Mouse (Mus musculus): ENCODE results near the gene Mrtfb. TPM values are rescaled to one million over a fixed set of nuclear protein-coding genes. Genes with fewer than 3 reads are reported as not detected.

Mrtfb gene
- 12.2 and 13.5 TPM in 2 replicates for polyA plus RNA-seq (2014; fragmentation: Nextera tagmentation; extraction: Ambion mirVana)

DNA sequence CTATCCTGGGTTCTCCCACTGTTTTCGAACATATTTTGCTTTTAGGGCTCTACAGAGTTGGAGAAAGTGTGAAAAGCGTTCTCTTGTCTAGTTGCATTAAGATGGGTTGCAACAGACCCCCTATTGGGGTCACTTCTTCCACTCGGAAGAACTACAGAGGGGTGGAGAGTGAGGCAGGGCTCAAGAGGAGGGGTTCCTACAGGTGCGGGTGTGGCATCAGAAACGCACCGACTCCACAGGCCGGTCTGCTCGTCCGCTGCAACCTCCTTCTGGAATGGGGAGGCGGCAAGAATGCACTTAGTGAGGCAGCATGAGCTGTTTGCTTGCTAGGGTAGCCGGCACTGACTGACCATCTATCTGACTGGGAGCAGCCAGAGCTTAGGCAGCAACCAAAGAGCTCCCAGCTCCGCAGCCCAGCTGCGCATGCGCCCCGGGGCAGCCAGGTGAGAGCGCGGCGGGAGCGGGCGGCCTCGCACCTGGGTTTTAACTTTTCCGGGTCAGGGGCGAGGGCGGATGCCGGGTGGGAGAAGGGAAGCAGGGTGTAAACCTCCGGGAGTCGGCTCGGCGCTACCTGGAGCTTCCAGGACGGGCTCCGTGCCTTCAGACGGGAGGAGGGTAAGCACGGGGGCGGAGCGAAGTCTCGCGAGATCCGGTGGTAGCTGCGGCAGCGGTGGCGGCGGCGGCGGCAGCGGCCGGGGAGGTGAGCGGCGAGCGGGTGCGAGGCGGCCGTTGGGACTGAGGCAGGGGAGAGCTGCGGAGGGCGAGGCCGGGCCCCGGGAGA lies at the start of gene Mrtfb:
Gene Mrtfb, plus strand, starts transcription at position 627 of the 781 bp plus-strand sequence.
- Histone ChIP-seq H3K9ac (replicated peaks; ENCODE audit: low read depth, low read length) (peak within 1 kb of the TSS; percentile 82), H3K27ac (ENCODE audit: low read depth, low read length) (peak within 1 kb of the TSS; percentile 70), H3K4me2 (ENCODE audit: low read depth, low read length) (peak within 1 kb of the TSS; percentile 77), H3K4me3 (ENCODE audit: low read depth, low read length) (peak within 1 kb of the TSS; percentile 77), H3K36me3 (ENCODE audit: control insufficient read depth, insufficient read depth, low read length) (no peaks in the 10 kb centered on the region), H3K9me3 (ENCODE audit: control insufficient read depth, low read length) (no peaks in the 10 kb centered on the region), H3K27me3 (ENCODE audit: control insufficient read depth, insufficient read depth, low read length) (no peaks in the 10 kb centered on the region), H3K4me1 (ENCODE audit: control insufficient read depth, insufficient read depth, low read length) (peaks cover 7% of the 10 kb centered on the region; the same call in 1 of the 2 replicates)
- ATAC-seq (ENCODE audit: low read depth): peak; percentile 96
- 1% methylated on average over 49 of the region's 56 CpGs for WGBS

DNA sequence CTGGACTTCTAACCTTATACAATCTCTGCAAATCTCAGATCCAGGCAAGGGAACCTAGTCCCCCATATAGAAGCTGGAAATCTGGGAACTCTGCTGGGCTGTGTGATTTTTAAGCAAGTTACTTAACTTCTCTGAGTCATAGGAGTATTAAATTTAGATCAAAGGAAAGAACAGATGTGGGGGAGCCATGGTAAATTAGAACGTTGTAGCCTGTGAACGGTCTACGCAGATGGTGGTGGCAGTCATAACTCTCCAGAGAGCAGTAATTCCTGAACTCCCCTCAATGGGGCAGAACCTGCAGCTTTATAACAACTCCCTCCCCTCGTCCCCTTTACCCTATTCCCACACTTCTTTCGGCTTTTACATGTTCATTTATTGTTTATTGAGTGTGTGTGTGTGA lies 48.6 kb upstream of the Mrtfb start:
- no peak overlapping the region for H3K4me3 ChIP-seq (ENCODE audit: low read depth, low read length)
- H3K4me1 ChIP-seq (ENCODE audit: control insufficient read depth, insufficient read depth, low read length): no peaks in the 10 kb centered on the region
- H3K27me3 ChIP-seq (ENCODE audit: control insufficient read depth, insufficient read depth, low read length): no peaks in the 10 kb centered on the region
- H3K4me2 ChIP-seq (ENCODE audit: low read depth, low read length): no peak overlapping the region
- H3K36me3 ChIP-seq (ENCODE audit: control insufficient read depth, insufficient read depth, low read length): no peaks in the 10 kb centered on the region
- no peak overlapping the region for H3K9ac ChIP-seq (replicated peaks; ENCODE audit: low read depth, low read length)
- WGBS: 17% methylated on average over 5 of the region's 5 CpGs
- ATAC-seq (ENCODE audit: low read depth): 0 out of 2 replicates have a peak, but pooled peaks have one; percentile 14
- H3K9me3 ChIP-seq (ENCODE audit: control insufficient read depth, low read length): no peaks in the 10 kb centered on the region
- H3K27ac ChIP-seq (ENCODE audit: low read depth, low read length): no peak overlapping the region

DNA sequence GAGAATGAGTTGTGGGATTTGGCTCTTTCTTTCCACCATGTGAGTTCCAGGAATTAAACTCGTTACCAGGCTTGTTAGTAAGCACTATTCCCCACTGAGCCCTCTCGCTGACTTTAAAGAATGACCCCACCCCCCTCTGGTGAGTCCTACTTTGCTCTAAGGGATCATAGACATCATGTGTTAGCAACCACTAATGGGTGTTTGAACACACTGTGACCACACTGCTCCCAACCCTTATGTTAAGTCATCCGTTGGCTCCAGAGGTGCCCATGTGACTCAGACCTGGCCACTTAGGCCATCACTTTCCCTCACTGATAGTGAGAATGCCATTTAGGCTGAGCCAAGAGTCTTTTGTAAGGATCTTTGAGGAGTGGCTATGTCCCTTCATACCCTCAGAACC lies 48.2 kb upstream of the Mrtfb start:
- H3K27me3 ChIP-seq (ENCODE audit: control insufficient read depth, insufficient read depth, low read length): no peaks in the 10 kb centered on the region
- H3K36me3 ChIP-seq (ENCODE audit: control insufficient read depth, insufficient read depth, low read length): no peaks in the 10 kb centered on the region
- no peak overlapping the region for H3K4me2 ChIP-seq (ENCODE audit: low read depth, low read length)
- H3K9ac ChIP-seq (replicated peaks; ENCODE audit: low read depth, low read length): no peak overlapping the region
- no peak overlapping the region for H3K4me3 ChIP-seq (ENCODE audit: low read depth, low read length)
- H3K27ac ChIP-seq (ENCODE audit: low read depth, low read length): no peak overlapping the region
- ATAC-seq (ENCODE audit: low read depth): peak; percentile 41; the same call in 1 of the 2 replicates
- H3K4me1 ChIP-seq (ENCODE audit: control insufficient read depth, insufficient read depth, low read length): no peaks in the 10 kb centered on the region
- H3K9me3 ChIP-seq (ENCODE audit: control insufficient read depth, low read length): no peaks in the 10 kb centered on the region
- WGBS: 25% methylated on average over 3 of the region's 3 CpGs

DNA sequence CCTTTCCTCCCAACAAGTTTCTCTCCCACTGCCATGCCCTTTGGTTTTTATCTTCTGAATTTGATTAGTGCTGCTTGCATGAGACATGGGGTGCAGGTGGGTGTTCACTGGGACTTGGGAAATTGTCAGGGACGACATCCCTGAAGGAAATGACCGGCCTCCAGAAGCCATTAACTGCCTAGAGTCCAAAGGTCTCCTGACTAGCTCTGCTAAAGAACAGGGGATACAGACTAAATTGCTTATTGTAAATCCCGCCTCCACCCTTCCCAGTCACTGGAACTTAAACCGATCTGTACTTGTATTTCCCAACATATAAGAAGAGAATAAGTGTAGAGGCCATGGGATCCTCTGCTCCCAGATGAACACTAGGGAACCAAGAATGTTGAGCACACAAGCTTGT lies 43.5 kb upstream of the Mrtfb start:
- H3K36me3 ChIP-seq (ENCODE audit: control insufficient read depth, insufficient read depth, low read length): no peaks in the 10 kb centered on the region
- H3K27ac ChIP-seq (ENCODE audit: low read depth, low read length): no peak overlapping the region
- no peaks in the 10 kb centered on the region for H3K9me3 ChIP-seq (ENCODE audit: control insufficient read depth, low read length)
- no peak overlapping the region for H3K4me3 ChIP-seq (ENCODE audit: low read depth, low read length)
- no peak overlapping the region for H3K4me2 ChIP-seq (ENCODE audit: low read depth, low read length)
- WGBS: 67% methylated on average over 4 of the region's 4 CpGs
- H3K27me3 ChIP-seq (ENCODE audit: control insufficient read depth, insufficient read depth, low read length): no peaks in the 10 kb centered on the region
- no peak for ATAC-seq (ENCODE audit: low read depth)
- no peaks in the 10 kb centered on the region for H3K4me1 ChIP-seq (ENCODE audit: control insufficient read depth, insufficient read depth, low read length)
- no peak overlapping the region for H3K9ac ChIP-seq (replicated peaks; ENCODE audit: low read depth, low read length)

DNA sequence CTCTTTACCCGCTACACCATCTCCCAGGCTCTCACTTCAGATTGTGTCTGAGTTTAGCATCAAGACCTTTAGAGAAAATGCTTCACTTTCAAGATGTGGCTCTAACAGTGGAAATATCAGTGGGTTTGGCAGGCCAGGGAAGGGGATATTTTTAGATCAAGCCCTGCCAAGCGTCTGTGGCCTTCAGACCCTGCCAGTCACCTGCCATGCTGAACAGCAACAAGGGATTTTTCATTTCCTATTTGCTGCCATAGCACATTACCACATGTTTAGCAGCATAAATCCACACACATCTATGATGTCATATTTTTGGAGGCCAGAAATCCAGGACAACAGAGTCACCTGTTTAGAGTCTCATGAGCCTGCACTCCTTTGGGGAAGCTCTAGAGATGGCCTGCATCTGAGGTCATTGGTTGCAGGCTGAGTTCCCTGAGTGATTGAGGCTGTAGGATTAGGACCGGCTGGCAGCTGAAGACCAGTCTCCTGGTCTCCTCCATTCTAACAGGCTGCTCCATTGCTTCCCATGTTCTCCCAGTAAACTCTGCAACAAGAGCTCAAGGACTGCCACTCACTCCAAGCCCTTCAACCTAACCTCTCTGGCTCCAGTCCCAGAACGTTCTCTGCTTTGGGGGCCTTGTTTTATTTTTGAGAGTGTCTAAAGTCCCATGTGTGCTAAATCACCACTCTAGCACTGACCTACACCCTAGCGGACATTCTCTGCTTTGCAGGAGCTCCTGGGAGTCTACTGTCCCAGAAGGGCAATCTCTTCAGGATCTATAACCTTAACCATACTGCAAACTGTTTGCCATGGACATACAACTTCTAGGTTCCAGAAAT lies 39.9 kb upstream of the Mrtfb start:
- Histone ChIP-seq H3K27ac (ENCODE audit: low read depth, low read length) (no peak overlapping the region), H3K4me1 (ENCODE audit: control insufficient read depth, insufficient read depth, low read length) (no peaks in the 10 kb centered on the region), H3K27me3 (ENCODE audit: control insufficient read depth, insufficient read depth, low read length) (no peaks in the 10 kb centered on the region), H3K4me3 (ENCODE audit: low read depth, low read length) (no peak overlapping the region), H3K9me3 (ENCODE audit: control insufficient read depth, low read length) (no peaks in the 10 kb centered on the region), H3K36me3 (ENCODE audit: control insufficient read depth, insufficient read depth, low read length) (no peaks in the 10 kb centered on the region), H3K9ac (replicated peaks; ENCODE audit: low read depth, low read length) (no peak overlapping the region), H3K4me2 (ENCODE audit: low read depth, low read length) (no peak overlapping the region)
- no peak for ATAC-seq (ENCODE audit: low read depth)
- 86% methylated on average over 5 of the region's 5 CpGs for WGBS

DNA sequence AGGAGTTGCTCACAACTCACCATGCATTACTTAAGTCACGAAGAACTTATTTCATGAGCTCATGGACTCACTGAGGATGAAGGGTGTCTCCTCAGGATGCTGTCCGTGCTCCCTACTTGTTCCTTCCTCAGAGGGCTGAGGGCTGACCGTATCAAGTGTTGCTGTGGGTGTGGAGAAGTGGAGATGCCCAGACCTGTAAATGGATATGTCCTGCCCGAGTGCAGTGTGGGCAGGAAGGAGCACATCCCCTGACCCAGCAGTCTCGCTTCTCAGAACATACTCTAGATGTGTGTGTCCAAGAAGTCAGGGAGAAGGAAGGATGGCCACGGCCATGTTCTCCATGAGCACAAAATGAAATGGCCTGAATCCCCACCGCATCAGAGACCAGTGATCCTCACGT lies 38.3 kb upstream of the Mrtfb start:
- H3K27ac ChIP-seq (ENCODE audit: low read depth, low read length): no peak overlapping the region
- WGBS: 87% methylated on average over 8 of the region's 8 CpGs
- H3K4me1 ChIP-seq (ENCODE audit: control insufficient read depth, insufficient read depth, low read length): no peaks in the 10 kb centered on the region

DNA sequence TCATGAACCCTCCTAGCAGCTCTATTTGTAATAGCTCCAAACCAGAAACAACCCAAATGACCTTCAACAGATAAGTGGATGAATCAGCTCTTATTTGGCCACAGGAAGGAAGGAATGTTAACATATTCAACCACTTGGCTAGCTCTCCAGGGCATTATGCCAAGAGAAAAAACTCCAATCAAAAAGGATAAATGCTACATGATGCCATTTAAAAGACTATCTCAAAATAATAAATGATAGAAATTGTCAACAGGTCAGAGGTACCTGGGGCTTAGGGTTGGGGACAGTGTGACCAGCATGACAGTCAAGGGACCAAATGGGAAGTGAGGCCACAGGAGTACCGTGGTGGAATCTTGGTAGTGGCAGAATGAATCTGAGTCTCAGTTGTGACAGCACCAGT lies 34.8 kb upstream of the Mrtfb start:
- Histone ChIP-seq H3K9ac (replicated peaks; ENCODE audit: low read depth, low read length) (no peak overlapping the region), H3K4me3 (ENCODE audit: low read depth, low read length) (no peak overlapping the region), H3K27me3 (ENCODE audit: control insufficient read depth, insufficient read depth, low read length) (no peaks in the 10 kb centered on the region), H3K27ac (ENCODE audit: low read depth, low read length) (no peak overlapping the region), H3K9me3 (ENCODE audit: control insufficient read depth, low read length) (no peaks in the 10 kb centered on the region), H3K36me3 (ENCODE audit: control insufficient read depth, insufficient read depth, low read length) (no peaks in the 10 kb centered on the region), H3K4me1 (ENCODE audit: control insufficient read depth, insufficient read depth, low read length) (no peaks in the 10 kb centered on the region), H3K4me2 (ENCODE audit: low read depth, low read length) (no peak overlapping the region)
- ATAC-seq (ENCODE audit: low read depth): no peak
- 89% methylated on average over 1 of the region's 1 CpGs for WGBS

More for the DNA sequence above, 38.3 kb upstream of the Mrtfb start:
- no peak for ATAC-seq (ENCODE audit: low read depth)
- Histone ChIP-seq H3K4me2 (ENCODE audit: low read depth, low read length) (no peak overlapping the region), H3K9me3 (ENCODE audit: control insufficient read depth, low read length) (no peaks in the 10 kb centered on the region), H3K9ac (replicated peaks; ENCODE audit: low read depth, low read length) (no peak overlapping the region), H3K4me3 (ENCODE audit: low read depth, low read length) (no peak overlapping the region), H3K27me3 (ENCODE audit: control insufficient read depth, insufficient read depth, low read length) (no peaks in the 10 kb centered on the region), H3K36me3 (ENCODE audit: control insufficient read depth, insufficient read depth, low read length) (no peaks in the 10 kb centered on the region)

DNA sequence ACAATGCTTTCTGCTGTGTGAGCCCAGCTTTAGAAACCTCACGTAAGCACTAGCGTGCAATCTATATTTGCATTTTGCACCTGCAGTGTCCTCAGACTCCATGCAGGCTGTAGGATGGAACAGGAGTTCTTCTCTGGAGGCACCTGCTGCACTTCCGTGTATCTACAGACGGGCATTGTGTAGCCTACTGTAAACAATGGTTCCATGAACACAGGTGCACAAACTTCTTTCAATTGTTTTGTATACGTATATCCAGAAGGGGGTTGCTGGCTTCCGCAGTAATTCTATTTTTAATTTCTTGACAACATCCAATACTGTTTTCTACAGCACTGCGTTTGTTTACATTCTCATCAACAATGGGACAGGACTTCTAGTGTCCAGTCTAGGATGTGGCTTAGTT lies 24.2 kb upstream of the Mrtfb start:
- Histone ChIP-seq H3K4me2 (ENCODE audit: low read depth, low read length) (no peak overlapping the region), H3K27ac (ENCODE audit: low read depth, low read length) (no peak overlapping the region), H3K9ac (replicated peaks; ENCODE audit: low read depth, low read length) (no peak overlapping the region), H3K27me3 (ENCODE audit: control insufficient read depth, insufficient read depth, low read length) (no peaks in the 10 kb centered on the region), H3K36me3 (ENCODE audit: control insufficient read depth, insufficient read depth, low read length) (no peaks in the 10 kb centered on the region), H3K4me1 (ENCODE audit: control insufficient read depth, insufficient read depth, low read length) (no peaks in the 10 kb centered on the region), H3K4me3 (ENCODE audit: low read depth, low read length) (no peak overlapping the region), H3K9me3 (ENCODE audit: control insufficient read depth, low read length) (no peaks in the 10 kb centered on the region)
- 91% methylated on average over 7 of the region's 7 CpGs for WGBS
- no peak for ATAC-seq (ENCODE audit: low read depth)

All from neural tube, embryonic 14.5 days (tissue).